Mouse (Mus musculus) layer of hippocampus, postnatal 36 days (tissue): ENCODE data around the gene Lrr1. TPM values are rescaled to one million over a fixed set of nuclear protein-coding genes. Genes with fewer than 3 reads are reported as not detected.

ENCODE experiments used
- DNase-seq, 2 experiments: peaks; one replicate each; pipeline ENCODE4 v3.0.0; 2022
- microRNA-seq, 2 experiments: library from miRNA; unstranded; fragments of <30 nt; microRNA quantifications; one replicate each; pipeline ENCODE4 v1.2.0; 2021
- total RNA-seq, 2 experiments: library from RNA; stranded (reverse); gene quantifications; 2 replicates each; pipeline ENCODE4 v1.2.3; 2021

The Lrr1 gene
- total RNA-seq, 2 experiments from 2014 or later, result not detected

DNA sequence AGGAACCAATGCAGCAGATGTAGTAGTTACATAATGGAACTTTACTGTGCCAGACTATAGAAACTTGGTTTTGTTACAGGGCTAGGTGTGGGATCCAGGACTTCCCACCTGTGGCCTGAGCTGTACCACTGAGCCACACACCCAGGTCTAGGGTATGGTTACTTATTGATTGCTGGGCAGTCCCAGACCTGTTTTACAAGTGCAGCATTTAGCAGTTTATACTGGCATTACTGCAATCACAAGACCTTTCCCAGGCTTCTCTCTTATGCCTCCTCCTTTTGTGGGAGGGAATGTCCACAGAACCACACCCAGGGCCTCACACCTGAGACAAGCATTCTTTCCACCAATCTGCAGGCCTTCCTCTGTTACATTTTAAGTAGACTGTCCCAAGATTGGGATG is 30.4 kb downstream of the Lrr1 start:
- no peak for DNase-seq

DNA sequence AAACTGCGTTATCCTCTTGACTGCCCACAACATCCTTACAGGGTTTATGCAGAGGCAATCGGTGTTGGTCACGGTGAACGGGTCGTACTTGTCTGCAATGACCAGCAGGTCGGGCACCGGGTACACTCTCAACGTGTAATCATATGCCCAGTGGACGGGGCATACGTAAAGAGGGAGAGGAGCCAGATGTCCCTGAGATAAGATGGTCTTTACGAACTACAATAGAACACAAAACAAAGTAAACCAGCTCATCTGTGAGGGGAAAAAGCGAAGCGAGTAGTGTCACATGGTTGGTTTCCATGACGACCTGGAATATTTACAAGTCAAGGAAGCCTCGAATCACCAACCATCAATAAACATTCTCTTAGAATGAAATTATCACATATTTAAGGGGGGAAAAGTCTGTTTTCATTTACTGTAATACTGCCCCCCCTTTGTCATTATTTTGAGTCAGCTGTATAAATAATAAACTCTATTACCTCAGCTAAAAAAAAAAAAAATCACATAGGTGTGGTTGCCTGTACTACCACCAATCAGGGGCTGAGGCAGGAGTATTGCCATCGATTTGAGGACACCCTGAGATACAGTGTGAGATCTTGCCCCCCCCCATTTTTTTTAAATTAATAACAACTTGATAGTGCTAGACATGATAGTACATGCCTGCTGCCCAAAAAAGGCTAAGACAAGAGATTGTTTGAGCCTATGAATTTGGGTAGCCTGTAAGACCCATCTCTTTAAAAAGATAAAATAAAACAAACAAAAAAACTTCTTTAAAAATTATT is 35.6 kb downstream of the Lrr1 start, which contains the start of gene Gm49384:
TSS of gene Gm49384 (minus strand) at position 216 of the 782 bp plus-strand sequence.
- no peak for DNase-seq

DNA sequence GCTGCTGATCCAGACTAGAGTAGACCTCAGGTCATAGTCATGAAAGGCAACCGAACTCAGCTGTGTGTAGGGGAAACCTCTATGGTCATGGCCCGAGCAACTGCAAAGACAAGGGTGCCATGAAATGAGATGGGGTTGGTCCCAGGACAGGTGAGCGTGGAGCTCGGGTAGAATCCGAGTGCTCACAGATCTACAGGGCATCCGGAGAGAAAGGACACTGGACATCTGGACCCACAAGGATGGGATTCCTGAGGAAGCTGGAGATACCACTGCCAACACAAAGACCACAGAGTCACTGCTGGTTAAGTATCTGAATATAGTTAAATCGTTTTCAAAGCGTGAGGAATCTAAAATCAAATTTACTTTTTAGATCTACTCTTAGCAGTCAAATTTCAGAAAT is 38.8 kb downstream of the Lrr1 start:
- DNase-seq, result no peak

DNA sequence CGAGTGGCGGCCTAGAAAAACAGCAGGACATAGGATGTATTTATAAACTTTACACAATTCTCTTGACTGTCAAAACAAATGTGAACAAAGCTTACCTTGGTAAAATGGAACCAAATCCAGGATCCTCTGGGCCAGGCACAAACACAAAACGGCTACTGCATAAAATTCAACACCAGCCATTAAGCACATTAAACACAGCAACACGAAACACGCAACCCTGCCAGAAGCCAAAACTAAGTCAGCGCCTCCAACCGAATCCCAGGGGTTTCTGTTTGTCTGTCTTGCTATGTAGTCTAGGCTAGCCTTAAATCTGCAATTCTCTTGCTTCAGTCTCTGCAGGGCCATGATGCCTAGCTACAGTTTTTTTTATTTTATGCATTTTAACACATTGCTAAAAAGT is 39.3 kb downstream of the Lrr1 start:
- DNase-seq, result no peak

DNA sequence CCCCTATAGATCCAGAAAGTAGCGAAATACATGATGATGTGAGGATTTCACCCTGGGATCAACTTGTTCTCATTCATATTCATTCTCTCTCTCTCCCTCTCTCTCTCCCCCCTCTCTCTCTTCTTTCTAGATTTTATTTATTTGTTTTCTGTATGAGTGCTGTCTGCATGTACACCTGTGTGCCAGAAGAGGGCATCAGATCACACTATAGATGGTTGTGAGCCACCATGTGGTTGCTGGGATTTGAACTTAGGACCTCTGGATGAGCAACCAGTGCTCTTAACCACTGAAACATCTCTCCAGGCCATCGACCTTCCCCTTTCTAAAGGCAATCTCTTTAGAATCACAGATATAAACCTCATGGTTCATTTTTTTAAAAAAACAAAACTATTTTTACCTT is 39.9 kb downstream of the Lrr1 start:
- no peak for DNase-seq

DNA sequence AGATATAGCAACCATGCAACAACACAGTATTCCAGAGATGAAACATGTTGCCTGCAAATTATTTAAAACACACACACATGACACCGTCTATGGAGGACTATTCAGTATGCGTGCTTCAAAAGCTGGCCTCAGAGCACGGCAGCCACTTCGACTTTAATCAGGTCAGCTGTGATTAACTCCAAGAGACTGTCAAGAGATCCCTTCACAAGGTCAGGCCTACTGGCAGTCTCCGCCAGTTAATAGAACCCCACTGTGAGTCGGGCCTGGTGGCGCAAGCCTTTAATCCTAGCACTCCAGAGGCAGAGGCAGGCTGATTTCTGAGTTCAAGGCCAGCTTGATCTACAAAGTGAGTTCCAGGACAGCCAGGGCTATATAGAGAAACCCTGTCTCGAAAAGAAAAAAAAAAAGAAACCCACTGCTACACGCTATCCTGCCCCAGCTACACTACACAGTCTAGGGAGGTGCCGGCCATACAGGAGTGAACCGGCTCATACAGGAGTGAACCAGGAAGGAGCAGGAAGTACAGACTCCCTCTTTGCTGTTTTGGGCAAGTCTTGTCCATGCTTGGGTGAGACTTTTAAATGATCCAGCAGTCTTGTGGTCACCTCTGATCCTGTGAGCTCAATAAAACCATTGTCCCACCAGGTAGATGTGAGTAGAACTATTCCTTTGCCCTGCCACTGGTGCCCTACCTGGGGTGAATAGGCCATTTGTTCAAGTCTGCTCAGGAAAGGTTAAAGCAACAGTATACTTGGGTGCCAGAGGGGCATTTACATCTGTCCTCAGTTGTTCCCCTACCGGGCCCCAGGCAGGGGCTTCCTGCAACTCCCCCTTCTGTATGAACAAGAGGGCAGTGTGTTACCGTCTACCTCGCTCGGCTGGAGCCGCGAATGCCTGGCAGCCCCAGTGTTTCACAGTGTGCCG is 41.7 kb downstream of the Lrr1 start:
- no peak for DNase-seq

DNA sequence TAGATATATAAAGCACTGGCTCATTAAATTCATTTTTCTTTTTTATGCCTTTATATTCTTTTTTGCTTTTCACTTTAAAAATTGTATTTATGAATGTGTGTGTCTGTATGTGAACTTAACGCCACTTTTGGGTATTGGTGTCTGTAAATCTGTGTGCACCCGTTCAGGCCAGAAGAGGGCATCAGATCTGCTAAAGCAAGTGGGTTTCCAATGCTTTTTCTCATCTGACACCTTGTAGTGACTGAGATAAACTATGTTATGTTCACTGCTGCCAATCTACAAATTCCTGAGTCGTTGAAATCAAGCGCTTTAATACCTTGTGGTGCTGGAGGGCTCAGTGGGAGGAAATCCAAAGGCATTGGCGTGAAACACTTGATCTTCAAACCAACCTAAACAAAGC is 42.4 kb downstream of the Lrr1 start:
- DNase-seq, result no peak

DNA sequence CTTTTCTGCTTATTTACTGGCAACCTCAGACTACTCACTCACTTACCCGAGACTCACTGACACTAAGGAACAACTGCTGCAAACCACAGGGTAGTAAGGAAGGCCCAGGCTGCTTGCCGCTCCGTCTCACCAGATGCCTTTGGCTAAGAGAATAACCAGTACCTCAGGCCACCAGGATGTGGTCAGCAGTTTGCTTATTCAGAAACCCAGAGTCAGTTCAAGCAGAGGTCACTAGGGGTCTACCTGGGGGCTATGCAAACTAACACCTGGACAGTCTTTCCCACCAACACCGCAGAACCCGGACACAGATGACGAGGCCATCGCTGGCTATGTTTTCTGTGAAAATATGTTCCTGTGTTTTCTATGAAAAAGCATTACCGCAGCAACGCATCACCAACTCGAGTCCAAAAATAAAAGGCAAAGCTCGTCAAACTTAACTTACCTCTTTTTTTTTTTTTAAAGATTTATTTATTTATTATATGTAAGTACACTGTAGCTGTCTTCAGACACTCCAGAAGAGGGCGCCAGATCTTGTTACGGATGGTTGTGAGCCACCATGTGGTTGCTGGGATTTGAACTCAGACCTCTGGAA is 44.7 kb downstream of the Lrr1 start:
- no peak for DNase-seq

DNA sequence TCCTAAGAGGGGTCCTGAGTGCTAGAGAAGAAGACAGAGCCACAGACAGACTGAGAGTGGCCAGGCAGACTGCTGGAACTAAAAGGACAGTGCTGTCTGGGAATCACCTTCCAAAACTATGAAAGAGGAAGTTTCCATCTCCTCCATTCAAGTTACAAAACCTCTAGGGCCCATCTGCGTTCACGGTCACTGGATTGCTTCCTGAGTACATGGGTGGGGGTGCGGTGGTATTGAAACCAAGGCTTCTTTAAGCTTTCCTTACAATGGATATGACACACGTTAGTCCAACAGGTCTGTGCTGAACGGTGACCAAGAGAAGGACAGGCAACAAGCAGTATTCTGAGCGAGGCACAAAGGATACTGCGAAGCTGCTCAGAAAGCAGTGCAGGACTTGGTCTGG is 45.8 kb downstream of the Lrr1 start:
- no peak for DNase-seq

DNA sequence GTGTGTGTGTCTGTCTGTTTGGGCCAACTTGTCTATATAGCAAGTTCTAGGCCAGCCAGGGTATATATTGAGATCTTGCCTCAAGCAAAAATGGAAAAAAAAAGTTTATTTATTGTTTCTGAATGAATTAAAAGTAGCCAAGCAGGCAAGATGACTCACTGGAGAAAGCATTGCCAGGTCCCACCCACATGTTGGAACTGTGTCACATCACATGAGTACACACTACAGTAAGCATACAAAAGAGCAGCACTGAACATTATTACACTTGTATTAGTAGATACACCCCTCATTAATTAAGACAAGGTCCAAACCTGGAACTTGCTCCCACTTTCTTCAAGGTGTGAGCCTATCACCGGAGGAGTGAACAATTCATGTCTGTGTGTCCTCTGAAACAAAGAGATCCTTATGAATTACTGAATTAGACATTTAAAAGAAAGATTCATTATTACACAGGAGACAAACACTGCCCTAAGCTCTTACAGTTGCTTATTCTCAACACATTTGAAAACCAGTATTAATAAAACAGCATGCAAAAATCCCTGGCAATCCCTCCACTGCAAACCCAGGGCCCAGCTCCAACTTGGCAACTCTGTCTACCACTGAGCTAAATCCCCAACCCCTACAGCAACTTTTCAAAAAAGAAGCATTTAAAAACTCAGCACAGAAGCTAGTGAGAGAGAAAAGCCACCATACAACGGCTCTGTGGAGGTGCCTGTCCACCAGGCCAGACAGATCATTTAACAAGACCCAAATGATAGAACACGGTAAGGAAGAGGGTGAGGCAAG is 46.6 kb downstream of the Lrr1 start:
- DNase-seq, result peak; percentile 60 to 61

DNA sequence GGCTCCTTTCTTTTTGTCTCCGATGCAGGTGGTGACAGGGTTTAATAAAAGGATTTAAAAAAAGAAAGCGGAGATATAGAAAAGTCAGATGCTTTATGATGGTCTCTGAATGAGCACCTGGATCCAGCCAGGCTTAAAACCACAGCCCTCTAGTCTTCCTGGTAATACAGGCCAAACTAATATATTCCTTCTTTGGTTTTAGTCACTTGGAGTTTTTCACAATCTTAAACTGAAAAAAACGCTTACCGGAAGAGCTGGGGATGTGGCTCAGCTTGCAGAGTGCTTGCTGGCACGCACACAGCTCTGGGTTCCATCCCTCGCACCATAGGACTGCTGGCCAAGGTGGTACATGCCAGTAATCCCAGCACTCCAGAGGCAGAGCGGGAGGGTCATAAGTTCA is 48.0 kb downstream of the Lrr1 start:
- no peak for DNase-seq

DNA sequence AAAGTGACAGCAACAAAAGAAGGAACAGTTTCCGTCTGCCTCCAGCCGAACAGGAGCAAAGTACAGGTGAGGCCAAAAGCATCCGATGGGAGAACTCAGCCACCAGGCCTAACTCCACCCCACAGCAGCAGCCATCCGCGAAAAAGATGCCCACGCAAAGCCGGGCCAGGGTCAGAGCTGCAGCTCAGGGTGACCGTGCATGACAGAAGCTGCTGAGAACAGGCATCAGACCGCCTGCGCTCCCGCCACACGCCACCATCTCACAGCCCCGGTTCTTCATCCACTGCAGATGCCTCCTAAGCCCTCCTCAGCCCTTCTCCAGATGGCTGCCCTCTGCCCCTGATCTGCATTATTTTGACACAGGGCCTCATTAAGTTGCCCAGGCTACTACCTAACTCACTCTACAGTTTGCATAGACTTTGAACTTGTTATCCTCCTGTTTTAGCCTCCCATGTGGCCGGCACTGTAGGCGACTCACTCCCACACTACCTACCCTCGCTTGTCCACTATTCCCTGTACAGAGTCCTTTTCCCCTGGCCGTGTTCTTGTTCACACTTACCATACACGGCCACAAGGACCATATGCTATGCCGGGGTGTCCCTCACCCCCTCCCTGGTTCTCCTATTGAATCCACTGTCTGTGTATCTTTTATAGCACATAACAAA is 52.1 kb downstream of the Lrr1 start:
- DNase-seq, result no peak

DNA sequence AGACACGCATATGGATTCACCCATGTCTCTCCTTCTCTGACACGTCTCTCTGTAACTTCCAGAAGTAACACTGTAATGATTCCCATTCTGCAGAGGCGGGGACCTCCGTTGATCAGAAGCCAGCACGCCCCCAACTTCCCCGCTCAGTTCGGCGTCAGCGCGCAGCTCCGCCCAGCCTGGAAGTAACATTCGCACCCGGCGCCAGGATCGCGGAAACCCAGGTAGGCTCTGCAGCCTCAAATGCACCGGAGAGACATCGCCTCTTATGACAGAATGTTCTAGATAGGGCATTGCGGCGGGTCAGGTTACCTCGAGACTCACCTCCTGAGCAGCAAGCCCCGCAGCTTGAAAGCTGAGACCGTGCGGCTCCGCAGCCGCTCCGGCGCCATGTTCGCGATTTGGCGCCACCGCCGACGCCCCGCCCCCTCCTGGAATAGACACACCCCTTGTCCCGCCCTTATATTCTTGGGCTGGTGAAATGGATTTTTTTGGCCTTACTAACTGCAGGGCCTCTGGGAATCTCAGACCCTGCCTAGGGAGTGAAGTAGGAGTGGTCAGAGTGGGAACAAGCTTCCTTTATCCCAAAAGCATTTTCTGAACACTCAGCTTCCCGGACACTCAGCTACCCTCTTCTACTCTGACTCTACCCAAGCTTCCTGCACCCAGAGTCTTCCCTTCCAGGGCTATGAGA is 59.3 kb downstream of the Lrr1 start, which contains the start of gene Pole2:
TSS of gene Pole2 (minus strand) at position 420 of the 691 bp plus-strand sequence.
- DNase-seq, result peak; percentile 83 to 88

Small RNAs within 50 kb of the gene (microRNA-seq; reads per million reads assigned to microRNA genes)
- 0 reads per million in 2 experiments for gene Gm47287
- gene Gm47295, result 1.7 to 5.1 reads per million in 2 experiments

Other genes starting within 250 kb of the Lrr1 start
- 1,000 to 10,000 TPM; 1,096 to 1,116 TPM for gene Rps29, start 9.6 kb upstream of the Lrr1 start, total RNA-seq
- gene Rpl36al, start 15.3 kb downstream of the Lrr1 start, total RNA-seq, result 100 to 1,000 TPM; 186 to 194 TPM
- gene Mgat2, start 15.3 kb downstream of the Lrr1 start, total RNA-seq, result 10 to 100 TPM; 27.0 to 29.3 TPM
- 1 to 10 TPM; 5.7 to 5.9 TPM for gene Gm49383, start 28.3 kb downstream of the Lrr1 start, total RNA-seq
- gene Dnaaf2, start 29.6 kb downstream of the Lrr1 start, total RNA-seq, result 1 to 10 TPM; 1.4 to 2.0 TPM
- gene Gm49384, start 35.5 kb downstream of the Lrr1 start, total RNA-seq, result 1 to 10 TPM; 2.3 to 2.9 TPM
- under 1 TPM; 0.75 to 0.99 TPM for gene Pole2, start 59.4 kb downstream of the Lrr1 start, total RNA-seq
- gene Klhdc1, start 72.4 kb downstream of the Lrr1 start, total RNA-seq, result 10 to 100 TPM; 16.0 to 17.9 TPM
- gene Klhdc2, start 127.9 kb downstream of the Lrr1 start, total RNA-seq, result 100 to 1,000 TPM; 117 to 128 TPM
- gene Nemf, start 188.4 kb downstream of the Lrr1 start, total RNA-seq, result 10 to 100 TPM; 47.9 to 51.2 TPM
- gene Arf6, start 203.3 kb downstream of the Lrr1 start, total RNA-seq, result 10 to 100 TPM; 48.3 to 50.3 TPM
- gene Gm9887, start 203.6 kb downstream of the Lrr1 start, total RNA-seq, result under 1 TPM; 0.60 to 0.66 TPM